Mouse (Mus musculus): ENCODE data around the gene Samhd1.
"Not testable (repeated sequence)": the region's sequence is repeated elsewhere in the genome, so short reads cannot be mapped to it uniquely, and the experiment has no call there.

Gene Samhd1

GRCm38 (mm10) chr2:157135014-157135413 lies at the start of gene Samhd1:
Gene Samhd1 (minus strand): TSS chr2:157135265.
- DNase-seq (ENCODE audit: extremely low read depth, low read depth): peak; percentile 81

GRCm38 (mm10) chr2:157178167-157178566 lies 43.1 kb upstream of the Samhd1 start:
- no peak for DNase-seq (ENCODE audit: extremely low read depth, low read depth)

GRCm38 (mm10) chr2:157176248-157176647 lies 41.2 kb upstream of the Samhd1 start:
- DNase-seq (ENCODE audit: extremely low read depth, low read depth): no peak

- no peak for DNase-seq (ENCODE audit: extremely low read depth, low read depth)
These were observed 39.4 kb upstream of the Samhd1 start for GRCm38 (mm10) chr2:157174416-157174815.

- no peak for DNase-seq (ENCODE audit: extremely low read depth, low read depth)
These were observed 38.5 kb upstream of the Samhd1 start for GRCm38 (mm10) chr2:157173555-157173954.

- DNase-seq (ENCODE audit: extremely low read depth, low read depth): no peak
These were observed 37.9 kb upstream of the Samhd1 start for GRCm38 (mm10) chr2:157172984-157173383.

GRCm38 (mm10) chr2:157170626-157171025 lies 35.6 kb upstream of the Samhd1 start:
- no peak for DNase-seq (ENCODE audit: extremely low read depth, low read depth)

GRCm38 (mm10) chr2:157170166-157170565 lies 35.1 kb upstream of the Samhd1 start:
- no peak for DNase-seq (ENCODE audit: extremely low read depth, low read depth)

GRCm38 (mm10) chr2:157166371-157167080 lies 31.5 kb upstream of the Samhd1 start:
- no peak for DNase-seq (ENCODE audit: extremely low read depth, low read depth)

GRCm38 (mm10) chr2:157165312-157166224 lies 30.5 kb upstream of the Samhd1 start:
- DNase-seq (ENCODE audit: extremely low read depth, low read depth): not testable (repeated sequence)

GRCm38 (mm10) chr2:157164101-157164500 lies 29.0 kb upstream of the Samhd1 start:
- no peak for DNase-seq (ENCODE audit: extremely low read depth, low read depth)

- no peak for DNase-seq (ENCODE audit: extremely low read depth, low read depth)
These were observed 21.0 kb upstream of the Samhd1 start for GRCm38 (mm10) chr2:157156079-157156478.

- no peak for DNase-seq (ENCODE audit: extremely low read depth, low read depth)
These were observed 18.2 kb upstream of the Samhd1 start for GRCm38 (mm10) chr2:157153235-157153634.

- no peak for DNase-seq (ENCODE audit: extremely low read depth, low read depth)
These were observed 13.4 kb upstream of the Samhd1 start for GRCm38 (mm10) chr2:157148417-157148816.

- no peak for DNase-seq (ENCODE audit: extremely low read depth, low read depth)
These were observed 12.4 kb upstream of the Samhd1 start for GRCm38 (mm10) chr2:157147397-157148020.

GRCm38 (mm10) chr2:157145173-157145572 lies 10.1 kb upstream of the Samhd1 start:
- DNase-seq (ENCODE audit: extremely low read depth, low read depth): no peak

GRCm38 (mm10) chr2:157144132-157144531 lies 9.1 kb upstream of the Samhd1 start:
- DNase-seq (ENCODE audit: extremely low read depth, low read depth): no peak

GRCm38 (mm10) chr2:157141962-157142361 lies 6.9 kb upstream of the Samhd1 start:
- DNase-seq (ENCODE audit: extremely low read depth, low read depth): no peak

- peak; percentile 48 for DNase-seq (ENCODE audit: extremely low read depth, low read depth)
These were observed 4.3 kb upstream of the Samhd1 start for GRCm38 (mm10) chr2:157139251-157139802.

- DNase-seq (ENCODE audit: extremely low read depth, low read depth): peak; percentile 68
These were observed 3.7 kb upstream of the Samhd1 start for GRCm38 (mm10) chr2:157138808-157139207.

GRCm38 (mm10) chr2:157137959-157138731 lies 3.1 kb upstream of the Samhd1 start:
- peak; percentile 78 for DNase-seq (ENCODE audit: extremely low read depth, low read depth)
